28 mouse cellular contexts compared by ENCODE assay signal in the genomic region with DNA sequence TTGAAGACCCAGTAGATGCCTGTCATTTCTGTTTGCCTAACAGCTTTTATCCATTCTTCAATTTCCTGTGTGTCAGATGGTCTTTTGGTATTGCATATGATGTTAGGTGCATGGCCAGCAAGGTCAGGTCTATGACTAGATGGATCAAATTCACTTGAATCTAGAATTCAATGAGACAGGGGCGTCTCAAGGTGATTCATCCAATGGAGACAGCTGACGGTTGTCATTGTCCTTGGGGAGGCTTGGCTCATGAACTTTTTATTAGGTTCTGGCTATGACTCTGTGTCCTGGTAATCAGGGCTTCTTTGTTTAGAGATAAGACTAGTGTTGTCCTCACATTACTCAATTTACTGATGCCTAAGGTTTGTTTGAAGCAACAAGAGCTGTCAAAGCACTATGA.
"Had no signal": no experiment of that assay in that cellular context is flagged by ENCODE, and none has a peak within 500 bp of the region (broad histone marks: within the 10 kb centered on the region; RNA-seq: fewer than 3 reads in every experiment).

No protein-coding gene starts in this region.

- DNase-seq: gastrocnemius, postnatal 10 days; gastrocnemius, postnatal 25 days; heart, adult 2 months; heart, postnatal 10 days; heart, postnatal 4 days; kidney, adult 11 months; kidney, adult 2 months; kidney, adult 9 months; kidney, postnatal 25 days; kidney, postnatal 4 days; liver; liver, embryonic 13.5 days; liver, postnatal 0 days; lung, adult 2 months had no signal

- ATAC-seq: inflammation-experienced regulatory T-cells, adult 6 months; intestine, embryonic 16.5 days; liver, postnatal 0 days had no signal

- H3K4me2 ChIP-seq: heart, embryonic 12.5 days; hindbrain, embryonic 12.5 days; hindbrain, embryonic 14.5 days; kidney, embryonic 15.5 days; limb, embryonic 12.5 days; liver, embryonic 11.5 days; liver, embryonic 13.5 days; liver, embryonic 15.5 days had no signal

- H3K27me3 ChIP-seq: heart, embryonic 12.5 days; hindbrain, embryonic 12.5 days; kidney, embryonic 15.5 days; liver, embryonic 13.5 days; liver, embryonic 15.5 days had no signal

- H3K4me1 ChIP-seq: heart, embryonic 12.5 days; kidney, embryonic 15.5 days; limb, embryonic 10.5 days; limb, embryonic 12.5 days; liver, embryonic 13.5 days; liver, embryonic 15.5 days had no signal

- H3K9me3 ChIP-seq: heart, embryonic 12.5 days; hindbrain, embryonic 10.5 days; hindbrain, embryonic 12.5 days; kidney, embryonic 15.5 days; limb, embryonic 10.5 days; limb, embryonic 12.5 days; liver, embryonic 13.5 days; liver, embryonic 15.5 days had no signal

- H3K4me3 ChIP-seq: heart, adult 2 months; heart, embryonic 12.5 days; hindbrain, embryonic 10.5 days; hindbrain, embryonic 12.5 days; kidney, embryonic 15.5 days; layer of hippocampus, adult 2 months; left cerebral cortex, adult 2 months; limb, embryonic 10.5 days; limb, embryonic 12.5 days; liver, embryonic 13.5 days; liver, embryonic 15.5 days had no signal

- H3K36me3 ChIP-seq: heart, embryonic 12.5 days; hindbrain, embryonic 10.5 days; hindbrain, embryonic 12.5 days; kidney, embryonic 15.5 days; limb, embryonic 10.5 days; limb, embryonic 12.5 days; liver, embryonic 13.5 days; liver, embryonic 15.5 days had no signal

- H3K9ac ChIP-seq: heart, embryonic 12.5 days; hindbrain, embryonic 12.5 days; hindbrain, embryonic 14.5 days; kidney, embryonic 15.5 days; limb, embryonic 12.5 days; liver, embryonic 13.5 days; liver, embryonic 15.5 days; liver, postnatal 0 days had no signal

- H3K27ac ChIP-seq: heart, adult 2 months; hindbrain, embryonic 10.5 days; hindbrain, embryonic 14.5 days; kidney, embryonic 15.5 days; kidney, postnatal 0 days; layer of hippocampus, adult 2 months; left cerebral cortex, adult 2 months; limb, embryonic 10.5 days; limb, embryonic 12.5 days; liver, embryonic 13.5 days; liver, embryonic 15.5 days had no signal
